Mouse (Mus musculus) midbrain, embryonic 12.5 days (tissue): ENCODE results near the gene Tk1. TPM values are rescaled to one million over a fixed set of nuclear protein-coding genes. Genes with fewer than 3 reads are reported as not detected.

Experiments
- ATAC-seq: fragments of 200-750 bp; cut with Nextera tagmentation; 2 replicates; pipeline ENCODE4 v1.8.0; 2017; ENCODE audit warnings: low read depth, moderate TSS enrichment, moderate library complexity; ENCODE audit not compliant: low FRiP score
- H3K27ac ChIP-seq: fragments of 300-500 bp; sonication (generic); replicated peaks from 2 replicates; pipeline ENCODE4 v1.5.1; 2016; ENCODE audit warnings: mild to moderate bottlenecking
- H3K27me3 ChIP-seq: fragments of 300-500 bp; sonication (generic); 2 replicates; pipeline ENCODE4 v1.6.1; 2016; ENCODE audit warnings: mild to moderate bottlenecking
- H3K36me3 ChIP-seq: fragments of 300-500 bp; sonication (generic); 2 replicates; pipeline ENCODE4 v1.6.1; 2016
- H3K4me1 ChIP-seq: fragments of 300-500 bp; sonication (generic); 2 replicates; pipeline ENCODE4 v1.6.1; 2016
- H3K4me2 ChIP-seq: fragments of 300-500 bp; sonication (generic); replicated peaks from 2 replicates; pipeline ENCODE4 v1.6.1; 2016; ENCODE audit warnings: mild to moderate bottlenecking, moderate library complexity
- H3K4me3 ChIP-seq: fragments of 300-500 bp; sonication (generic); 2 replicates; pipeline ENCODE4 v1.5.1; 2016; ENCODE audit warnings: mild to moderate bottlenecking
- H3K9ac ChIP-seq: fragments of 300-500 bp; sonication (generic); replicated peaks from 2 replicates; pipeline ENCODE4 v1.6.1; 2016; ENCODE audit warnings: mild to moderate bottlenecking, moderate library complexity
- H3K9me3 ChIP-seq: fragments of 300-500 bp; sonication (generic); 2 replicates; pipeline ENCODE4 v1.6.1; 2016; ENCODE audit warnings: mild to moderate bottlenecking
- WGBS: fragments of 180-500 bp; shearing (Covaris S2); methylation state at CpG from one replicate; pipeline ENCODE4 v1.1.7; 2016; 5-methylcytosine and 5-hydroxymethylcytosine counted together
- polyA plus RNA-seq: library from polyadenylated mRNA; unstranded; fragments of >200 nt; fragmentation: Nextera tagmentation; extraction: Ambion mirVana; gene quantifications from 2 replicates; pipeline ENCODE4 v1.2.1, GENCODE M21; 2016

Tk1 gene
- polyA plus RNA-seq = 69.5 and 70.9 TPM in 2 replicates

DNA sequence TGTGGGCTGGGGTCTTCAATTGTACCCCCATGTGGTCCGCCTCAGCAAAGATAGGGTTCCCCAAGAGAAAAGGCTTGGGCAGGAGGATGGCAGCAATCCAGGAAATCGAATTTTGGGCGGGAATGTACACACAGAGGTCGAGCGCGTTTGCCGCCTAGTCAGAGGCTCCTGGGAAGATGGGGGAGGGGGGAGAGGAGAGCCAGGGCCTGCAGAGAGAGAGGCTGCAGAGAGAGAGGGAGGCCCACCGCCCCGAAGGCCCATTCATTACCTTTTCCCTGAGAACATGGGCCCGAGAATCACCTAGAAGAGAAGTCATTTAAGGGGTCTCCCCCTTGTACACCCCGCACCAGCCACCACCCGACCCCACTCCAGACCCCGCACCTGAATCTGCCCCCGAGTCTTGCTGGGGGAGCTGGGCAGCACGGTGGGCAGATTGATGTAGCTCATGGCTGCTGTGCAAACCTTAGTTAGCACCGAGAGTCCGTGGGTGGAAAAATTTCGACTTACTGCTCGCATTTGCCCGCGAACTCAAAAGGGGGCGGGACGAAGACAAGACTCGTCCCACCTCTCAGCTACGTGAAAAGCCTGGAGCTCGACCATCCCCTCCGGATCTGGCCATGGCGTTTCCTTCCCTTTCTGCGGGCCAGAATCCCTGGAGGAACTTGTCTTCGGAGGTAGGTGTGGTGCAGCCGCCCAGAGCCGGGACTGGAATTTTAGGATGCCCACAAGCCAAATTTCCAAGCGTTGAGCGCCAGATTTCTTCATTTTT is at the start of gene Tk1, which contains the start of gene Afmid:
Tk1 (minus strand) TSS at position 760 of the 769 bp plus-strand sequence.
Afmid (plus strand) TSS at position 592 of the 769 bp plus-strand sequence.
- Histone ChIP-seq H3K9me3 (no peaks in the 10 kb centered on the region), H3K4me2 (peak within 1 kb of the TSS; percentile 86)
- under 1% methylated on average over 34 of the region's 34 CpGs for WGBS

DNA sequence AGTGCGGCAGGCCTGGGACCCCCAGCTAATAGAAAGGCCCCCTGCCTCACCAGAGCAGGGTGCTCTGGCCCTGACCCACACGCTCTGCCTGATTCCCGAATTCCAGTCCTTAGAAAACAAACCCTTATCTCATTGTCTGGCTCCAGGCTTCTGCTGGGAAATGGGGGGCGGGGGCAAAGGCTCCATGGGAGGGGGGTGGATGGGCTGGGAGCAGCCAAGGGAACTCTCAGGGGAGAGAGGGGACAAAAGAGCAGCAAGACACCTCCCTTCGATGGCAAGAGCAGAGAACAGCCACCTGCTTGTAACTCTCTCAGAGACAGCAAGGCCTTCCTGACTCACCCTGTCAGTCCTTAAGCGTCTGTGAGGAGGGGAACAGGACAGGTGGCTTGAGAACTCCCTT is 49.8 kb upstream of the Tk1 start:
- Histone ChIP-seq H3K27me3 (peaks cover 35% of the 10 kb centered on the region), H3K4me2 (no peak overlapping the region), H3K36me3 (no peaks in the 10 kb centered on the region), H3K4me1 (peaks cover 36% of the 10 kb centered on the region), H3K27ac (no peak overlapping the region), H3K4me3 (no peak overlapping the region), H3K9me3 (no peaks in the 10 kb centered on the region), H3K9ac (no peak overlapping the region)
- WGBS = 14% methylated on average over 6 of the region's 6 CpGs
- no peak for ATAC-seq

More for the DNA sequence above, at the start of gene Tk1, which contains the start of gene Afmid:
- peak within 1 kb of the TSS; percentile 78 for H3K9ac ChIP-seq
- H3K4me3 ChIP-seq = peak within 1 kb of the TSS; percentile 57
- H3K27me3 ChIP-seq = no peaks in the 10 kb centered on the region
- peak; percentile 55; the same call in 1 of the 2 replicates for ATAC-seq
- peaks cover 19% of the 10 kb centered on the region for H3K36me3 ChIP-seq
- peaks cover 53% of the 10 kb centered on the region for H3K4me1 ChIP-seq
- peak within 1 kb of the TSS; percentile 83 for H3K27ac ChIP-seq

DNA sequence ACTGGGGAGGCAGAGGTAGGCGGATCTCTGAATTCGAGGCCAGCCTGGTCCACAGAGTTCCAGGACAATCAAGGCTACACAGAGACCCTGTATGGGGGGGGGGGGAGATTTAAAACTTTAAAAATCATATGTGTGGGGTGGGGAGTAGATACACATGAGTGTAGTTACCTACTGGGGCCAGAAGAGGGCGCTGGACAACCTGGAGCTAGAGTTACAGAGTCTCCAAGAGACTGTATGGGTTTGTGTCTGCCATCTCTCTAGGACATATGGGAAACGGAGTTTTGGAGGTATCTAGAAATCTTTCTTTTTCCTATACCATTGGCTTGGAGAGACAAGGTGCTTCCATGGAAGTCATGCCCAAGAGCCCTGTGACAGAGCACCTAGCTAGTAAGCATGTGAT is 48.5 kb upstream of the Tk1 start:
- 56% methylated on average over 4 of the region's 4 CpGs for WGBS
- H3K27me3 ChIP-seq = peaks cover 26% of the 10 kb centered on the region
- no peak overlapping the region for H3K4me2 ChIP-seq
- ATAC-seq = no peak
- H3K27ac ChIP-seq = no peak overlapping the region
- peaks cover 36% of the 10 kb centered on the region for H3K4me1 ChIP-seq
- H3K9me3 ChIP-seq = no peaks in the 10 kb centered on the region
- H3K9ac ChIP-seq = no peak overlapping the region
- no peaks in the 10 kb centered on the region for H3K36me3 ChIP-seq
- H3K4me3 ChIP-seq = no peak overlapping the region

DNA sequence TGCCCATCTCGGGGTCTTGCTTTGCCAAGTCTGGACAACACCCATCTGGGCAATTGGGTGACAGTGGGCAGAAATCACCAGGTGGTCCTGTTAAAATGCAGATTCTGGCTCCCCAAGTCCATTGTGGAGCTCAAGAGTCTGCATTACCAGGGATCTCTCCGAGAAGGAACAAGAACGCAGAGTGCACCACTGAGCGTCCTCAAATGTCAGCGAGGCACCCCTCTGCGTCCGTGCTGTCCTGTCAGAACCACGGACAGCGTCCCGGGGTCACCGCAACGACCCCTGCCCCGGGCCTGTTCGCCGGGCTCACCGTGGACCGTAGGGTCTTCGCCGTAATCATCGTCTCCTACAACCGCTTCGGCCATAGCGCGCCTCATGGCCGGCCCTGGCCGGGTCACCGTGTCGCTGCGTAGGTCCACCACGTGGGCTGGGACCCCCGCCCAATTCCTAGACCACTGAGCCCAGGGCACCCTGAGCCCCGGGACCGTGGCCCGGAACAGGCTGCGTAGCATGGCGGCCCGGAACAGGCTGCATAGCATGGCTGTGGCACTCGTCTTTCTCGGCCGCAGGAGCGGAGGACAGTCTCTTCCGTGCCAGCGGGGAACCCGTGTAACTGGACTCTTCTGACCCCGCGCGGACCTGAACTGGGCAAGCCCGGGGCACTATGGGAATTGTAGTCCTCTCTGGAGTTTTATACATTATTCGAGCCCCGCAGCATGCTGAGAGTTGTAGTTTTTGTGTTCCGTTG is 47.1 kb upstream of the Tk1 start, which contains the start of gene Tha1:
Tha1 (minus strand) TSS at position 621 of the 748 bp plus-strand sequence.
- Histone ChIP-seq H3K36me3 (no peaks in the 10 kb centered on the region), H3K27ac (no peak within 1 kb of the TSS), H3K27me3 (peaks cover 27% of the 10 kb centered on the region), H3K9me3 (no peaks in the 10 kb centered on the region), H3K4me1 (peaks cover 24% of the 10 kb centered on the region), H3K4me2 (peak within 1 kb of the TSS; percentile 98), H3K9ac (peak within 1 kb of the TSS; percentile 77), H3K4me3 (peak within 1 kb of the TSS; percentile 69)
- WGBS = 1% methylated on average over 51 of the region's 51 CpGs
- ATAC-seq = peak; percentile 77

DNA sequence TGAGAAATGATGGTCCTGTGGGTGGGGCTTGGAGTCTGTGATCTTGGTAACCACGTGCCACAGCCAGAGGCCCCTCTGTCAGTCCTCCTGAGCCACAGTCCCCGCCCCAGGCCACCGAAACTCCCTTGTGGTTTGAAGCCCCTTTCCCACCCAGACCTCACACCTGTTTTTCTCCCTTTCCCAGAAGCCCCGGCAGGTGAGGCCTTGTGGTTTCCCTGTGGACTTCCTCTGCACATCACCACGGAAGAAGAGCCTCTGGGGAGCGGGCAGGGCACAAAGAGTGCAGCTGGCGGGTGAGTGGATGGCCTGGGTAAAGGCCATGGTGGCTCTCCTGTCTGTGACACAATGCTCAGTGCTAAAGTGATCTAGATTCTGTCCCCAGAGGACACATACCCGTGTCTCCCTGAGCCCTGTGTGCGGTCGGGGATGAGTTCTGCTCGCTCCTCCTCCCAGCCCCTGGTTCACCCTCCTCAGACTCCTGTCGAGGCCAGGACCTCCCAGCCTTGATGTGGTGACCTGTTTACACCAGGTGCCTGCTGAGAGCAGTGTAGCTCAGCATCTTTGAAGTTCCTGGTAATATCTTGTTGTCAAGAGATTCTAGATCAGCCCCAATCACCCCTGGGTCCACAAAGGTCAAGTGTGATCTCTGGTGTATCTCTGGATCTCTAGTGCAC is 46.2 kb upstream of the Tk1 start:
- Histone ChIP-seq H3K9me3 (no peaks in the 10 kb centered on the region), H3K4me3 (no peak overlapping the region), H3K27me3 (peaks cover 30% of the 10 kb centered on the region), H3K4me2 (peak overlapping the region; percentile 98), H3K27ac (no peak overlapping the region), H3K4me1 (peaks cover 22% of the 10 kb centered on the region), H3K36me3 (no peaks in the 10 kb centered on the region), H3K9ac (no peak overlapping the region; the same call in 1 of the 2 replicates)
- no peak for ATAC-seq
- 67% methylated on average over 12 of the region's 12 CpGs for WGBS

DNA sequence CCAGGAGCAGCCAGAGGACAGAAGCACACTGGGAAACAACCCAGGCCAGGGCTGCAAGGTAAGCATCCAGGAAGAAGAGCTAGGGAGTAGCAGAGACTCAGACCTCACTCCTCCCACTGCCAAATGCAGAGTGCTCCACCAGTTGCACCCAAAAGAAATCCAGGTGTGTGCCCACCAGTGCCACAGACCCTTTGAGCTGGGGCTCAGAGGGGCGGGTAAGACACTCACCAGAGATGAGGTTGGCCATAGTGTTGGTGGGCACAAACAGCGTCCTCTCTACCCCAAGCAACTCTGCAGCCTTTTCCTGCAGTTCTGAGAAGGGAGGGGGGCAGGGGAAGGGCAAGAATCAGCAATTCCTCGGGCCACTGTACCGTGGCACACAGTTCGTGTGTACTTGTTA is 45.5 kb upstream of the Tk1 start:
- H3K9ac ChIP-seq = no peak overlapping the region
- H3K4me1 ChIP-seq = peaks cover 27% of the 10 kb centered on the region
- no peak overlapping the region for H3K27ac ChIP-seq
- H3K9me3 ChIP-seq = no peaks in the 10 kb centered on the region
- ATAC-seq = no peak
- no peak overlapping the region for H3K4me2 ChIP-seq
- WGBS = 71% methylated on average over 5 of the region's 5 CpGs
- H3K4me3 ChIP-seq = no peak overlapping the region
- H3K36me3 ChIP-seq = no peaks in the 10 kb centered on the region
- peaks cover 32% of the 10 kb centered on the region for H3K27me3 ChIP-seq

DNA sequence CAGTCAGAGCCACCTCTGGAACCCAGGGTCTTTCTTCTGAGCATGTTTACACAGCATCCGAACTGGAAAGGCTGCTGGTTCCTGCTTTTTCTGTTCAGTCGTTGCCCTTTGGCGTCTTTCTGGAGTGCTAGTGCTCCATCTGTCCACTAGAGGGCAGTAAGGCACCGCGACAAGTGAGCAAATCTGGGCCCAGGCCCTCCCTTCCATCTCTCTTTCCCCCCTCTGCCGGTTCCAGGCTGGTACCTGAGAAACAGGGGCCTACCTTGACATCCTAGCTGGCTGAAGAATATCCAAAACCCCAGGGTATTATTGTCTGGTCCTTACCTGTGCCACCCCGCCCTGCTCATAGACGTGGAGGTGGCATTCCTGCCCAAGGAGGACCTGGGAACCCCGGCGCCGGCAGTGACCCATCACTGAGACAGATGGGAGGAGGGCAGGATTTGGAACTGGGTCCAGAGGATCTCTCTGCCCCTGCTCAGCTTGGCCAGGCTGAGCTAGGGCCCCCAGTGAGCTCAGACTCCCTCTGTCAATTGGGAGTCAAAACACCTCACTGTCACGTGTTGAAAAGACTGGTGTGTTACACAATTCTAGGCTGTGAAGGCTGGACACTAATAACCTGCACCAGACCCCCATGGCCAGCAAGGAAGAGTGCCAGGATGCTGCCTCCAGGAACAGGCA is 44.9 kb upstream of the Tk1 start:
- 37% methylated on average over 12 of the region's 12 CpGs for WGBS
- ATAC-seq = no peak
- Histone ChIP-seq H3K4me3 (no peak overlapping the region), H3K4me2 (no peak overlapping the region), H3K9ac (no peak overlapping the region), H3K4me1 (peaks cover 29% of the 10 kb centered on the region), H3K9me3 (no peaks in the 10 kb centered on the region), H3K36me3 (no peaks in the 10 kb centered on the region), H3K27me3 (peaks cover 32% of the 10 kb centered on the region), H3K27ac (no peak overlapping the region)

DNA sequence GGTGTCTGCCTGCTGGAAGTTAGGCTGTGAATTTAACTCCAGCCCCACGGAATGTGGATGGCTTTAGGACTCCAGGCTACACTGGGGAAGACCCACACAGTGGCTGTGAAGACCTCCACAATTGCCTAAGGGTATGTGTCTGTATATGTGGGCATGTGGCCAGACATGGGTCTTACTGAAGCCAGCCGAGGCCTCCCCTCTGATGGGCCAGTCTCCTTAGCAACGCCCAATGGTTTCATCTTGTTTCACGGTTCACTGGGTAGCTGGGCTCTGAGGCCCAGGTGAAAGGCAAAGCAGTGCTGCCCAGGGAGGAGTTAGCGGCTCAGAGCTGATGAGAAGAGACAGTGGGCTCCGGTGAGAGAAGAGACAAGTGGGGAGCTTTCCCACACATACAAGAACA is 40.1 kb upstream of the Tk1 start:
- no peaks in the 10 kb centered on the region for H3K9me3 ChIP-seq
- H3K4me1 ChIP-seq = peaks cover 40% of the 10 kb centered on the region
- WGBS = 9% methylated on average over 6 of the region's 6 CpGs
- H3K27ac ChIP-seq = peak overlapping the region; percentile 40
- H3K4me2 ChIP-seq = peak overlapping the region; percentile 8
- peak overlapping the region; percentile 12; the same call in 1 of the 2 replicates for H3K9ac ChIP-seq
- no peaks in the 10 kb centered on the region for H3K36me3 ChIP-seq
- peak; percentile 28; the same call in 1 of the 2 replicates for ATAC-seq
- H3K4me3 ChIP-seq = no peak overlapping the region
- peaks cover 56% of the 10 kb centered on the region for H3K27me3 ChIP-seq

DNA sequence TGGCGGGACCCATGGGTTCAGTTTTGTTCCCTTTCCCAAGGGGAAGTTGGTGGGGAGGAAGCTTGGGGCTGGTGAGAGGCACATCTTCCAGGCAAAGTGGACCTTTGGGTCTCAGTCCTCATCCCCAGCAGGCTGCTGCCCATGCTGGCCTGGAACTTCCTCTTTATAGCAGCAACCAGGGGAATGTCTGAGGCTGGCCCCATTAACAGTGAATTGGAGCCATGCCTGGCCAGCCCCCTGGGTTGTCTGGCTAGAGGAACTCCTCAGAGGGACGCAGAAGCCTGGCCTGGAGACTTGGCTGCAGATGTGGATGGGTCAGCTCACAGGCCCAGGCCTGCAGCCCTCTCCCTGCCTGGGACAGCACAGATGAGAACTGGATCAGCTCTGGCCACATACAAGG is 38.9 kb upstream of the Tk1 start:
- Histone ChIP-seq H3K4me1 (peaks cover 47% of the 10 kb centered on the region), H3K4me2 (no peak overlapping the region), H3K9me3 (no peaks in the 10 kb centered on the region), H3K4me3 (no peak overlapping the region), H3K9ac (no peak overlapping the region), H3K27ac (no peak overlapping the region), H3K27me3 (peaks cover 66% of the 10 kb centered on the region), H3K36me3 (no peaks in the 10 kb centered on the region)
- ATAC-seq = no peak
- WGBS = 72% methylated on average over 2 of the region's 2 CpGs

DNA sequence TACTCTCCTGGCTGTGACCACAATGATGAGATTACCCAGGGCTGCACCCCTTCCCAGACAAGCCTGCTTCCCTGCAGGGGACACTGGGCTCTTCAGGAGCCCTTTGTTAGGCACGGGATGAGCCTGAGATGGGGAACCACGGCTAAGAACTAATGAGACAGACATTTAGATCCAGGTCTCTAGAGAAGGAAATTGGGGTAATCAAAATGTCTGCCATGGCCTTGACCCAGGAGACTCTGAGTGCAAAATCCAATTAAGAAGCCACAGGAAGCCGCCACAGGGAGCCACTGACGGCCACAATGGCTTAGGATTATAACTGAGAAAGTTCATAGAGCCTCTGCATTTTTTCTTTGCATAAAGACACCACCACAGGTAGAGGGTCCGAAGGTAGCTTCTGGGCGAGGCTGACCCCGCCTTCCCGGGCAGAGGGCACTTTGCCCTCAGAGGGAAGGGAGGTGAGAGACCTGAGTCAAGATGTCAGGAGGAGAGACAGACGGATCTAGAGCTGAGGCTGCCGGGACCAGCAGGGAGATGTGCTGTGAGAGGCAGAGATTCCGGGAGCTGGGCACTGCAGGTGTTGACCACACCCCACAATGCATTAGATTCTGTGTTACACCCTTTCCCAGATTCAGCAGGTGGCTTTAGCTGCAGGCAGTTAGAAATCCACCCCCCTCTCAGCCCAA is 37.4 kb upstream of the Tk1 start:
- Histone ChIP-seq H3K4me2 (no peak overlapping the region), H3K36me3 (no peaks in the 10 kb centered on the region), H3K9ac (no peak overlapping the region), H3K27me3 (peaks cover 80% of the 10 kb centered on the region), H3K27ac (no peak overlapping the region), H3K9me3 (no peaks in the 10 kb centered on the region), H3K4me1 (peaks cover 49% of the 10 kb centered on the region), H3K4me3 (no peak overlapping the region)
- no peak for ATAC-seq
- 22% methylated on average over 11 of the region's 11 CpGs for WGBS

DNA sequence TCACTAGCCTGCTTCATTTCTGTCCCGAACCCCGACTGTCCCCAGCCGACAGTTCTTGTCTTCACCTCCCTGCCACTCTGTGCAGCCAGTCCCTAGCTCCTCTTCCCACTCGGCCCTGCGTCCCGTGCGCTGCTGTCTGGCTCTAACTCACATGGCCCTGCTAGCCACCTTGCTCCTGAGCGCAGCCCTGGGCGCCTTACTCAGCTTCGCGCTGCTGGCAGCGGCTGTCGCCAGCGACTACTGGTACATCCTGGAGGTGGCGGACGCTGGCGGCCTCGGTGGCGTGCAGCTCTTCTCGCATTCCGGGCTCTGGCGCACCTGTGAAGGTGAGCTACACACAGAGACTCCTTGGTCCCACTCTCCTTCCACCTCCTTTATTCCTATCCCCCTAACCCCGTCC is 34.7 kb upstream of the Tk1 start, which contains the start of gene Tmem235:
Tmem235 (plus strand) TSS at position 152 of the 400 bp plus-strand sequence.
- ATAC-seq = no peak
- Histone ChIP-seq H3K36me3 (peaks cover 20% of the 10 kb centered on the region), H3K27ac (no peak within 1 kb of the TSS), H3K4me3 (no peak within 1 kb of the TSS), H3K27me3 (peaks cover 69% of the 10 kb centered on the region), H3K4me1 (peaks cover 34% of the 10 kb centered on the region), H3K4me2 (peak within 1 kb of the TSS; percentile 21; the same call in 1 of the 2 replicates), H3K9ac (peak within 1 kb of the TSS; percentile 41; the same call in 1 of the 2 replicates), H3K9me3 (no peaks in the 10 kb centered on the region)
- WGBS = 4% methylated on average over 23 of the region's 23 CpGs
